Mouse (Mus musculus): Measurements from ENCODE around the gene Loxl4.

Gene Loxl4

DNA sequence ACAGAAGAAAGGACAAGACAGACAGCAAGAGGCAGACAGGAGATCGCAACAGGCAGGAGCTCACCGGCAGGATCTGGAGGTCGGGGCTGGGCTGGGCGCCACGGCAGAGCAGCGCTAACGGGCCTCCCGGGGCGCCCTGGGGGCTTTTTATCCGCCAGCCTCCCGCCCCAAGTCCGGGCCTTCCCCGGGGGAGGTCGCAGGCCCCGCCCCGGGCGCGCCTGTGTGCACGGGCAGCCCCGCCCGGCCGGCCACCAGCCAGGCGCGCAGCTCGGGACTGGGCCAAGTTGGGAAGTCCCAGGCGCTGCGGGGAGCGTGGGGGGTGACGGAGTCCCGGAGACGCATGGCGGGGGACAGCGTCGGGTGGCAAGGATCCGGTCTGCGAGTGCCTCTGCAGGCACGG lies at the start of gene Loxl4:
TSS of gene Loxl4 (minus strand) at position 160 of the 400 bp plus-strand sequence.
- peak; percentile 72 for DNase-seq

DNA sequence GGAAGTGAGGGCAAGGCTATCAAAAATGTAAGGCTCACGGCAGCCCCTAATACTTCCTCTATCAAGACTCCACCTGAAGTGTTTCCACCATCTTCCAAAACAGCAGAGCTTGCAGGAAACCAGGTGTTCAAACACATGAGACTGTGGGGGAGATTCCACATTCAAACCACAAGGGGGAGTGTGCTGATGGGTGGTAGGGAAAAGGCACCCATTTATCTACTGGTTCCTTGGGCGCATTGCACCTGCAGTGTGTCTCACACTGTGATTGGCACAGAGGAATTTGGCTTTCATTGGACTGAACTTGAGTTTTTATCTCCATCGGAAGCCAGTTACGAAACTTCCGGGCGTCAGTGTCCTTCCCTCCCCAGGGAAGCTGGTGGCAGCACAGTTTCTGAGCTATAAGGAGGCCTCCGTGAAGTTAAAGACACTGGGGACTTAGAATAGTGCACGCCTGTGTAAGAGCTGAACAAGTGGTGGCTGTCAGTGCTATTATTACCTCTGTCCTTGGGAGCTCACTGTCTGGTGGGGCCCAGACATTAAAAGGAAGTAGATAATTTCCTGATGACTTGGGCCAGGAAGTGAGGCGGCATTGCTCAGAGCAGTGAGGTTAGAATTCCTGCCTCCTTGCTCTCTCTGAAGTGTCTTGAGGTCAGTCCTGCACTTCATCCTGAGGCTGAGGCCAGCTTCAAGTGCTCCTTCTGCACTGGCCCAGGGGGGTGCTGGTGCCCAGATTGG lies 49.0 kb upstream of the Loxl4 start:
- DNase-seq = peak; percentile 6

DNA sequence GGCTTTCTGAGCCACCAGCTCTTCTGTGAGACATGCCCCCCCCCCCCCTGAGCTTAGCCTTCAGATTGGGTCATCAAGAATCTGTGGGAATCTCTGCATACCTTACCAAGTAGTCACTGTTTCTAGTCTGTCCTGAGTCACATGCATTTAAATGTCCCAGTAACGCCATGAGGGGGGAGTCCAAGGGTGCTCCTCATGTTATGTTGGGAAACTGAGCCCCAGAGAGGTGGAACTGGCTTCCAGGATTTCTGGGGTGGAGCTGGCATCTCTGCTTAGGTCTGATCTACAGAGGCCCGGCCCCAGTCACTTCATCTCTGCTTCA lies 47.6 kb upstream of the Loxl4 start:
- DNase-seq = no peak

- peak; percentile 61 for DNase-seq
These were observed 47.0 kb upstream of the Loxl4 start for GRCm38 (mm10) chr19:42659354-42660243.

DNA sequence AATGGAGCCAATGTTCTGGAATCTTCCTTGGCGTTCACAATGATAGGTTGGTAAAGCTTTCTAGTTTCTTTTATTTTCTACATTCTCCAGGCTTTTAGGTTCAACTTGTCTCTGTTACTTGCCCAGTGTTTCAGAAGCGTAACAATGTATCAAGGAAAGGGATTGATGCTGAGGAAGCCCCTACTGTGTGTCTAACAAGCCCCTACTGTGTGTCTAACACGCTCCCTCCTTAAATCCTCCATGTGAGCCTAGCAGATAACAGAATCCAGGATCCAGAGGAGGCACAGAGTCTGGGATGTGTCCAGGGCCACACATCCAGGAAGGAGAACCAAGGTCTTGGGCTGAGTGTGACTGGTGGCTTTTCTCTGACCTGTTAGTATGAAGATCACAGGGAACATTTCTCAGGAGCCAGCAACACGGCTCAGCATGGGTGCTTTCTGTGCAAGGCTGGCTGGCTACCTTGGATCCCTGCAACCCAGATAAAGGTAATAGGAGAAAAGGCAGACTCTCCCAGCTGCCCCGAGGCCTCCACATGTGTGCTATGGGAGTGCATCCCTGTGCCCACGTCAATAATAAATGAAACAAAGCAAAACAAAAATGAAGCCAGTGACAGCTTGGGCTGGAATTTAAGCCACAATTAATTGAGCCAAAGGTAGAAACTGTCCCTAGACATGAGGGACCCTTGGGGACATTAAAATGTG lies 46.0 kb upstream of the Loxl4 start:
- DNase-seq = no peak

DNA sequence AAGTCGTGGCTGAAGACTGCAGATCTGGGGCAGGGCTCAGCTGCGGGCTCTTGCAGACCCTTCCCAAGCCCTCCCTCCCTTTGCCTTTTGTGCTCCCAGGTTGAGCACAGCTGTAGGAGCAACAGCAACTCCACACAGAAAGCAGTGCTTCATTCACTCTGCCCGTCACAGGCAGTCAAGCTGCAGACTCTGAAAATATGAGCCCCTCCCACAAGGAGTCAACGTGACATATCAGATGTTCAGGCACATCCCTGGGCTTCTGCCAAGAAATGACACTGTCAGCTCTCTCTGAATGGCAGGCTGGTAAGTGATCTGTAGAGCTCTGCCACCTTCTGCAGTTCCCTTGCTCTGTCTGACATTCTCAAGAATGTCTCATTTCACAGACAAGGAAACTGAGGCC lies 45.2 kb upstream of the Loxl4 start:
- peak; percentile 15 for DNase-seq

DNA sequence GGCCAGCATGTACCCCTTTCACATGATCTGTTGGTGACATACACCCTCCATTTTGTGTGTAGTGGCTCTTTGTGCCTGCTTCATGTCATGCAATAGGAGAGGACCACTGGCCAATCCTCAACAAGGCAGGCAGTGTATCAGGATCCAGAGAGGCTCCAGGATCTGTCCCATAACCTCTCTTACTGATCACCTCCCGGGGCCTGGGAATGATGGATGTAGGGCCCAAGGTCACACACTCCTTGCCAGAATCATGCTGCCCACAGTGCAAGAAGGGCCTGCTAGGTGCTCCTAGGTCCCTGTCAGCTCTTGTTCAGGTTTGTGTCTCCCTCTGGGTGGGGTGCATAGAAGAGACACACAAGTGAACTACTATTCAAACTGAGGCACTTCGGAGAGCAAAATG lies 44.7 kb upstream of the Loxl4 start:
- DNase-seq = no peak

DNA sequence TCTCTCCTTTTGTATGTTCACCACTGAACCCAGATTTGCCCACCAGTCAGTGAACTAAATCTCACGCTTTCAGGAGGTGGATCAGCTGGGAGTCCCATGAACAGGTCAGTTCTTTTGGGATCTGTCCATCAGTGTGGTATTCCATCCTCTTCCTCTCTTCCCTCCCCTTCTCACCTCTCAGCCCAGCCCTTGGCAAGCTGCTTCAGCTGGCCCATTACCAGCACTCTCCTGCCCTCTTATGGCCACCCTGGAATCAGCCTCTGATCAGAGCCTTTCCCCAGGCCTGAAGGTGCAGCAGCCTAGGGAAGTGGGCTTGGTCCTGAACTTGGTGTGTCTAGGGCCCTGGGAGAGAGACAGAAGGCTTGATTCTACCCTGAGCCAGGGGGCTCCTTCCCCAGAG lies 42.4 kb upstream of the Loxl4 start:
- peak; percentile 80 for DNase-seq

- DNase-seq = no peak
These were observed 40.5 kb upstream of the Loxl4 start for GRCm38 (mm10) chr19:42653091-42653490.

DNA sequence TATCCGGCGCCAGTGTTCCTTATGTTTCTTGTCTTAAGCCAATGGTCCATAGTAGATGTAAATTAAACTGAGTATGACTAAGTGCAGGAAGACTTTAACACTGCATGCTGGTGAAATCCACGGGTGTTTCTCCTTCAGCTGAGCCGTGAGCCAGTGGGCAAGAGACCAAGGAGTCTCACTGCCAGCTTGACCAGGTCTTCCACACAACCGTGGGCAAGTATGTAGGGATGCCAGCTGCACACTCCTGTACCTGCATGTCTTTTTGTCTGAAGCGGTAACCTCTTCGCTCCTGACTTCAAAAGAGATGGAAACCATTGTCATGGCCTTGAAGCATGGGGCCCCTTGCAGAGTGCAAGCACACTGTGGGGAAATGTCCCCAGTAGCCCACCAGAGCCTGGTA lies 39.8 kb upstream of the Loxl4 start:
- DNase-seq = no peak

DNA sequence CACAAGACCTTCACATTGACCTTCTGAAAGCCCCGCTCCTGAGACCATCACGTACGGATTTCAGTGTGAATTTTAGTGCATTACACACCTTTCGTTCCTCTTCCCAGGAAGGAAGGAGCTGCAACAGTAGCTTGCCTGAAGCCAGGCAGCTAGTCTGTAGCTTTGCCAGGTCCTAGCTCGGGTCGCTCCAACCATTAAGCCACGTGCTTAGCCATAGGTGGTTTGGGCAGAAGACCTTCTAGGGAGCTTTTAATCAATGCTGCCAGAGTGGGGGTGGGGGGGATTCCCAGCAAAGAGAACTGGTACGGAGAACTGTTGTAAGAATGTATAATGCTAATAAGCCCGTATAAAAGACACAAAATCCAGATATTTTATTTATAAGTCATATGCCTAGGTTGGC lies 27.6 kb upstream of the Loxl4 start:
- DNase-seq = no peak

GRCm38 (mm10) chr19:42639544-42639943 lies 26.9 kb upstream of the Loxl4 start:
- no peak for DNase-seq

DNA sequence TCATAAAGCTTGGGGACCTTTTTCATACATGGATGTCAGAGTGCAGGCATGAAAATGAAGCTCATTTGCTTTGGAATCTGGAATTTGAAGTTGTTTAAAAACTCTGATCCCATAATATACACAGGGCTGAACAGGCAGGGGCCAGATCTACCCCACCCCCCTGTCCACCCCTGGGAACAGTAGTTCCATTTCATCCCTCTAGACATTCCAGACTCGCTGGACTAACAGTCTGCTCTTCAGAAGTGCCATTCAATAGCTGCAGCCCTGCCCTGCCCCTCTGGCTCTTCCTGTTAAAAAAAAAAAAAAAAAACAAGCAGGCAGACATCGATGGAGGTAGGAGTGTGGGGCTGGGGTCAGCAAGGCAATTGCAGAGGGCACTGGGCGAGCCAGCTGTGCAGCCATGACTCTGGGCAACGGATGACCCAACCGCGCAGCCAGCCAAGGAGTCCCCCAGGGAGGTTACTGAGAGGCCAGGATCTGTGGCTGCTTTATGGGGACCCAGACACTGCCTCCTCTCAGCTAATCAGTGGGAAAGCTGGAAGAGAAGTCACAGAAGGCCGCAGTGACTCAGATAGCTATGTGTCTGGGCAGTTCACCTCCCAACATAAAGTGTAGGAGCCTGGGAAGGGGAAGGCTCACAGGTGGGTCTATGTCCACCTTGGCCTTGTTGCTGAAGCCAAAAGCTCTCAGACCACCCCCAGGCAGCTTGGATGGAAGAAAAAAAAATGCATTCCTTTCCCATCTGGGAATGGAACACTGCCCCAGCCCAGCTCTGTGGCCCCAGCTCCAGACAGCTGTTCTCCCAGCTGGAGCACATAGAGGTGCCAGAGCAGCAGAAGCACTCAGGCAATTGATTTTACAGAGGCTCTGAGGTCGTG lies 26.2 kb upstream of the Loxl4 start:
- no peak for DNase-seq

DNA sequence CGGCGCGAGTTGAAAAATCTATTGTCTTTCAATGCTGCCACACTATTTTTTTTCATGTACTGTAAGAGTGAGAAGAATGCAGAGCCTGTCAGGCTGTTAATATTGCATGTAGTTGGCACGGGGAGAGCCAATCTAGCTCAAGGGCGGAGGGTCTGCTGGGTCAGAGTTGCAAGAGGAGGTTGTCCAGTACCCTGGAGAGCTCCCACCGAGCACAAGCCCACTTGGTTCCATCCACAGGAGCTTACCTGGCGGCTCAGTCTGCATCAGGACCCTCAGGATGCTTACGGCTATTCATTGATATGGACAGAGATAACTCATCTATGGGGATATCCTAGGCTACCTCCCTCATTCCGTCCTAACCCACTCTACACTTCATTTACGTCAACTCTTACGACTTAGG lies 24.0 kb upstream of the Loxl4 start:
- no peak for DNase-seq

GRCm38 (mm10) chr19:42633650-42634049 lies 21.0 kb upstream of the Loxl4 start:
- no peak for DNase-seq

GRCm38 (mm10) chr19:42632301-42632700 lies 19.7 kb upstream of the Loxl4 start:
- DNase-seq = no peak

- DNase-seq = peak; percentile 36
These were observed 18.9 kb upstream of the Loxl4 start for GRCm38 (mm10) chr19:42631541-42631961.

DNA sequence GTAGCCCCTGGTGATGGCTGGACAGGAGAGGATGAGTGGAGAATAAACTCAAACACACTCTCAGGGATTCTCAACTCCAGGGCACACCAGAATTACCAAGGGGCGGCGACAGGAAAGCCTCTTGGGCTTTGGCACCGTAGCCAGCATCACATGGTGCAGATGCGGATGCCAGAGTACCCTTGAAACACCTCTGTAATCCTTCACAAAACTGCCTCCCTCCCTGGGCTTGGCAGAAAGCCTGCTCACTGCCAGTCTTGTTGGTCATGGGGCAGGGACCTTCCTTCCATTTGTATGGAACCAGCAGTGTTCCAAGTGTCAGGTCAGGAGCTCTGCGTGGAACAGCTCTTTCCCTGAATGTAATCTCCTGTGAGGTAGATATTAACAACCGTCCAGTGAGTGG lies 15.5 kb upstream of the Loxl4 start:
- DNase-seq = no peak

- DNase-seq = no peak
These were observed 1.1 kb upstream of the Loxl4 start for GRCm38 (mm10) chr19:42613647-42614225.

- no peak for DNase-seq
These were observed 503 bp upstream of the Loxl4 start for GRCm38 (mm10) chr19:42613116-42613515.

DNA sequence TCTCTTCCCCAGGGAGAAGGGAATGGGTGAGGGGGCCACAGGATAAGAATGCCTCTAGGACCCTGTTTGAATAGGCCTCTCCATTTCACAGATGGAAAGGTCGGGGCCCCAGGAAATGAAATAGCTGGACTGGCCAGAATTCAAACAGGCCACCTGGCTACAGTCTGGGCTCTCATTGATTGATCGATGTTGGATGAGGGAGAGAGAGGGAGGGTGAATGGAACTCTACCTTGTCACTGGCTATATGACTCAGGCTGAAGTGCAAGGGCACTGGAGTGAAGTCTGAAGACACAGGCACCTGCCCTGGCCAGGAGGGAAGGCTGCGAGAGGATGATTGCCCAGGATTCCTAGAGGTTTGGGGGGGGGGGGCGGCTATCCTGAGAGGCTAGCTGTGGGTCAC lies 867 bp downstream of the Loxl4 start:
- DNase-seq = no peak

- no peak for DNase-seq
These were observed 2.9 kb downstream of the Loxl4 start for GRCm38 (mm10) chr19:42609716-42610115.

Data from lung, postnatal 14 days (tissue).